Mouse (Mus musculus): ENCODE measurements around the gene Ltbp3. TPM values are rescaled to one million over a fixed set of nuclear protein-coding genes. Genes with fewer than 3 reads are reported as not detected.
A peak's percentile ranks its signal among the peaks of the same experiment; 100 is the strongest.

The Ltbp3 gene
- polyA plus RNA-seq, 1 experiment from 2014 or later = 3.4 TPM

GRCm38 (mm10) chr19:5770925-5771860 lies 30.5 kb downstream of the Ltbp3 start, which contains the start of gene Scyl1:
Scyl1 (minus strand) TSS chr19:5771419.
- peaks cover 41% of the 10 kb centered on the region for H3K36me3 ChIP-seq
- no peaks in the 10 kb centered on the region for H3K9me3 ChIP-seq (replicated peaks)
- no peaks in the 10 kb centered on the region for H3K27me3 ChIP-seq (ENCODE audit: low read depth, poor library complexity, severe bottlenecking)
- peak within 1 kb of the TSS; percentile 94 for H3K27ac ChIP-seq
- peak within 1 kb of the TSS; percentile 93 for H3K4me3 ChIP-seq
- 1% methylated on average over 64 of the region's 64 CpGs for WGBS
- peak; percentile 96 for DNase-seq (ENCODE audit: low spot score)
- H3K4me1 ChIP-seq = peaks cover 17% of the 10 kb centered on the region

GRCm38 (mm10) chr19:5777387-5778032 lies 36.8 kb downstream of the Ltbp3 start:
- DNase-seq (ENCODE audit: low spot score) = no peak
- Histone ChIP-seq H3K9me3 (replicated peaks) (no peaks in the 10 kb centered on the region), H3K27me3 (ENCODE audit: low read depth, poor library complexity, severe bottlenecking) (no peaks in the 10 kb centered on the region), H3K27ac (no peak overlapping the region), H3K36me3 (no peaks in the 10 kb centered on the region), H3K4me1 (no peaks in the 10 kb centered on the region), H3K4me3 (no peak overlapping the region)
- 85% methylated on average over 9 of the region's 9 CpGs for WGBS

GRCm38 (mm10) chr19:5778312-5778711 lies 37.6 kb downstream of the Ltbp3 start:
- Histone ChIP-seq H3K9me3 (replicated peaks) (no peaks in the 10 kb centered on the region), H3K36me3 (no peaks in the 10 kb centered on the region), H3K27me3 (ENCODE audit: low read depth, poor library complexity, severe bottlenecking) (no peaks in the 10 kb centered on the region), H3K4me3 (no peak overlapping the region), H3K4me1 (no peaks in the 10 kb centered on the region), H3K27ac (no peak overlapping the region)
- WGBS = 56% methylated on average over 8 of the region's 8 CpGs
- DNase-seq (ENCODE audit: low spot score) = no peak

- Histone ChIP-seq H3K27me3 (ENCODE audit: low read depth, poor library complexity, severe bottlenecking) (no peaks in the 10 kb centered on the region), H3K27ac (no peak overlapping the region), H3K4me3 (no peak overlapping the region), H3K36me3 (no peaks in the 10 kb centered on the region), H3K9me3 (replicated peaks) (no peaks in the 10 kb centered on the region), H3K4me1 (no peaks in the 10 kb centered on the region)
- DNase-seq (ENCODE audit: low spot score) = no peak
- 67% methylated on average over 7 of the region's 7 CpGs for WGBS
Observed at GRCm38 (mm10) chr19:5780203-5780602, 39.5 kb downstream of the Ltbp3 start.

GRCm38 (mm10) chr19:5781532-5781931 lies 40.8 kb downstream of the Ltbp3 start:
- H3K36me3 ChIP-seq = no peaks in the 10 kb centered on the region
- no peaks in the 10 kb centered on the region for H3K9me3 ChIP-seq (replicated peaks)
- DNase-seq (ENCODE audit: low spot score) = no peak
- WGBS = 92% methylated on average over 6 of the region's 6 CpGs
- no peaks in the 10 kb centered on the region for H3K27me3 ChIP-seq (ENCODE audit: low read depth, poor library complexity, severe bottlenecking)
- H3K4me1 ChIP-seq = peaks cover under 1% of the 10 kb centered on the region
- no peak overlapping the region for H3K27ac ChIP-seq
- H3K4me3 ChIP-seq = no peak overlapping the region

- no peak overlapping the region for H3K4me3 ChIP-seq
- no peaks in the 10 kb centered on the region for H3K9me3 ChIP-seq (replicated peaks)
- H3K36me3 ChIP-seq = no peaks in the 10 kb centered on the region
- DNase-seq (ENCODE audit: low spot score) = no peak
- H3K27me3 ChIP-seq (ENCODE audit: low read depth, poor library complexity, severe bottlenecking) = no peaks in the 10 kb centered on the region
- 92% methylated on average over 1 of the region's 1 CpGs for WGBS
- H3K4me1 ChIP-seq = peaks cover 6% of the 10 kb centered on the region
- H3K27ac ChIP-seq = no peak overlapping the region
Observed at GRCm38 (mm10) chr19:5782121-5782520, 41.4 kb downstream of the Ltbp3 start.

- no peaks in the 10 kb centered on the region for H3K9me3 ChIP-seq (replicated peaks)
- DNase-seq (ENCODE audit: low spot score) = no peak
- H3K27me3 ChIP-seq (ENCODE audit: low read depth, poor library complexity, severe bottlenecking) = no peaks in the 10 kb centered on the region
- H3K4me1 ChIP-seq = peaks cover 12% of the 10 kb centered on the region
- no peak overlapping the region for H3K4me3 ChIP-seq
- H3K27ac ChIP-seq = no peak overlapping the region
- WGBS = 53% methylated on average over 10 of the region's 10 CpGs
- H3K36me3 ChIP-seq = no peaks in the 10 kb centered on the region
Observed at GRCm38 (mm10) chr19:5784958-5785577, 44.4 kb downstream of the Ltbp3 start.

GRCm38 (mm10) chr19:5786441-5787114 lies 45.9 kb downstream of the Ltbp3 start:
- Histone ChIP-seq H3K9me3 (replicated peaks) (no peaks in the 10 kb centered on the region), H3K36me3 (no peaks in the 10 kb centered on the region), H3K4me1 (peaks cover 12% of the 10 kb centered on the region), H3K4me3 (no peak overlapping the region; the same call in 1 of the 2 replicates), H3K27ac (peak overlapping the region; percentile 46; the same call in 1 of the 2 replicates), H3K27me3 (ENCODE audit: low read depth, poor library complexity, severe bottlenecking) (no peaks in the 10 kb centered on the region)
- WGBS = 13% methylated on average over 12 of the region's 12 CpGs
- peak; percentile 94 for DNase-seq (ENCODE audit: low spot score)

GRCm38 (mm10) chr19:5787128-5787635 lies 46.5 kb downstream of the Ltbp3 start:
- Histone ChIP-seq H3K36me3 (no peaks in the 10 kb centered on the region), H3K27ac (peak overlapping the region; percentile 46), H3K9me3 (replicated peaks) (no peaks in the 10 kb centered on the region), H3K4me3 (no peak overlapping the region; the same call in 1 of the 2 replicates), H3K27me3 (ENCODE audit: low read depth, poor library complexity, severe bottlenecking) (no peaks in the 10 kb centered on the region), H3K4me1 (peaks cover 12% of the 10 kb centered on the region)
- peak; percentile 88 for DNase-seq (ENCODE audit: low spot score)
- 16% methylated on average over 8 of the region's 8 CpGs for WGBS

- H3K27me3 ChIP-seq (ENCODE audit: low read depth, poor library complexity, severe bottlenecking) = no peaks in the 10 kb centered on the region
- H3K4me3 ChIP-seq = no peak overlapping the region
- DNase-seq (ENCODE audit: low spot score) = no peak
- no peaks in the 10 kb centered on the region for H3K9me3 ChIP-seq (replicated peaks)
- no peaks in the 10 kb centered on the region for H3K36me3 ChIP-seq
- 0 out of 2 replicates have a peak overlapping the region, but pooled peaks have one; percentile 46 for H3K27ac ChIP-seq
- H3K4me1 ChIP-seq = peaks cover 12% of the 10 kb centered on the region
- WGBS = 90% methylated on average over 7 of the region's 7 CpGs
Observed at GRCm38 (mm10) chr19:5787920-5788319, 47.2 kb downstream of the Ltbp3 start.

GRCm38 (mm10) chr19:5788620-5789019 lies 47.9 kb downstream of the Ltbp3 start:
- WGBS = 91% methylated on average over 7 of the region's 7 CpGs
- Histone ChIP-seq H3K4me1 (peaks cover 12% of the 10 kb centered on the region), H3K36me3 (no peaks in the 10 kb centered on the region), H3K9me3 (replicated peaks) (no peaks in the 10 kb centered on the region), H3K4me3 (no peak overlapping the region), H3K27me3 (ENCODE audit: low read depth, poor library complexity, severe bottlenecking) (no peaks in the 10 kb centered on the region), H3K27ac (no peak overlapping the region)
- DNase-seq (ENCODE audit: low spot score) = no peak

- H3K4me1 ChIP-seq = peaks cover 12% of the 10 kb centered on the region
- WGBS = 71% methylated on average over 5 of the region's 5 CpGs
- no peaks in the 10 kb centered on the region for H3K36me3 ChIP-seq
- no peaks in the 10 kb centered on the region for H3K9me3 ChIP-seq (replicated peaks)
- H3K27ac ChIP-seq = no peak overlapping the region
- DNase-seq (ENCODE audit: low spot score) = no peak
- H3K4me3 ChIP-seq = no peak overlapping the region
- H3K27me3 ChIP-seq (ENCODE audit: low read depth, poor library complexity, severe bottlenecking) = no peaks in the 10 kb centered on the region
Observed at GRCm38 (mm10) chr19:5789066-5789465, 48.4 kb downstream of the Ltbp3 start.

Data from limb, embryonic 10.5 days (tissue).